Mouse (Mus musculus): ENCODE results near the gene Irak2. TPM values are rescaled to one million over a fixed set of nuclear protein-coding genes. Genes with fewer than 3 reads are reported as not detected.
"Not testable (repeated sequence)": the region's sequence is repeated elsewhere in the genome, so short reads cannot be mapped to it uniquely, and the experiment has no call there.

Irak2 gene
- polyA plus RNA-seq, 1 experiment, result 42.4 TPM

GRCm38 (mm10) chr6:113712718-113713117, 74.5 kb downstream of the Irak2 start:
- WGBS, result 93% methylated on average over 3 of the region's 3 CpGs
- Histone ChIP-seq H3K4me3 (ENCODE audit: extremely low read depth, insufficient read depth, insufficient read length) (no peak overlapping the region), H3K36me3 (ENCODE audit: control insufficient read depth, insufficient read depth, low read length) (peaks cover 58% of the 10 kb centered on the region), H3K27ac (ENCODE audit: insufficient read depth, low read length) (no peak overlapping the region), H3K27me3 (ENCODE audit: control insufficient read depth, insufficient read depth, low read length) (no peaks in the 10 kb centered on the region), H3K4me1 (ENCODE audit: control insufficient read depth, insufficient read depth, insufficient read length) (peaks cover 10% of the 10 kb centered on the region; the same call in 1 of the 2 replicates)
- DNase-seq (ENCODE audit: low read depth in 1 of 2, low spot score in 2 of 2), result no peak
- TF ChIP-seq POLR2A (IDR thresholded peaks at IDR 0.05; ENCODE audit: low read depth, low read length), result no peak
- no peak for TF ChIP-seq CTCF (IDR thresholded peaks at IDR 0.05; ENCODE audit: extremely low read depth, insufficient read depth, insufficient read length, insufficient replicate concordance)

- WGBS, result 75% methylated on average over 5 of the region's 5 CpGs
- not testable (repeated sequence) for H3K27ac ChIP-seq (ENCODE audit: insufficient read depth, low read length); DNase-seq (ENCODE audit: low read depth in 1 of 2, low spot score in 2 of 2); H3K27me3 ChIP-seq (ENCODE audit: control insufficient read depth, insufficient read depth, low read length); H3K4me3 ChIP-seq (ENCODE audit: extremely low read depth, insufficient read depth, insufficient read length)
- peaks cover 56% of the 10 kb centered on the region for H3K36me3 ChIP-seq (ENCODE audit: control insufficient read depth, insufficient read depth, low read length)
- H3K4me1 ChIP-seq (ENCODE audit: control insufficient read depth, insufficient read depth, insufficient read length), result peaks cover 10% of the 10 kb centered on the region; the same call in 1 of the 2 replicates
Observed at GRCm38 (mm10) chr6:113713389-113713788, 75.1 kb downstream of the Irak2 start.

GRCm38 (mm10) chr6:113714276-113714675, 76.0 kb downstream of the Irak2 start:
- peak overlapping the region; percentile 56 for H3K27ac ChIP-seq (ENCODE audit: insufficient read depth, low read length)
- WGBS, result 47% methylated on average over 2 of the region's 2 CpGs
- DNase-seq (ENCODE audit: low read depth in 1 of 2, low spot score in 2 of 2), result no peak
- peaks cover 10% of the 10 kb centered on the region; the same call in 1 of the 2 replicates for H3K4me1 ChIP-seq (ENCODE audit: control insufficient read depth, insufficient read depth, insufficient read length)
- H3K27me3 ChIP-seq (ENCODE audit: control insufficient read depth, insufficient read depth, low read length), result no peaks in the 10 kb centered on the region
- no peak for TF ChIP-seq CTCF (IDR thresholded peaks at IDR 0.05; ENCODE audit: extremely low read depth, insufficient read depth, insufficient read length, insufficient replicate concordance)
- no peak overlapping the region for H3K4me3 ChIP-seq (ENCODE audit: extremely low read depth, insufficient read depth, insufficient read length)
- peaks cover 56% of the 10 kb centered on the region for H3K36me3 ChIP-seq (ENCODE audit: control insufficient read depth, insufficient read depth, low read length)

- WGBS, result 57% methylated on average over 1 of the region's 1 CpGs
- Histone ChIP-seq H3K4me3 (ENCODE audit: extremely low read depth, insufficient read depth, insufficient read length) (no peak overlapping the region), H3K27me3 (ENCODE audit: control insufficient read depth, insufficient read depth, low read length) (no peaks in the 10 kb centered on the region), H3K4me1 (ENCODE audit: control insufficient read depth, insufficient read depth, insufficient read length) (peaks cover 10% of the 10 kb centered on the region; the same call in 1 of the 2 replicates), H3K27ac (ENCODE audit: insufficient read depth, low read length) (peak overlapping the region; percentile 56; the same call in 1 of the 2 replicates), H3K36me3 (ENCODE audit: control insufficient read depth, insufficient read depth, low read length) (peaks cover 52% of the 10 kb centered on the region)
- TF ChIP-seq CTCF (IDR thresholded peaks at IDR 0.05; ENCODE audit: extremely low read depth, insufficient read depth, insufficient read length, insufficient replicate concordance), result no peak
- TF ChIP-seq POLR2A (IDR thresholded peaks at IDR 0.05; ENCODE audit: low read depth, low read length), result no peak
- no peak for DNase-seq (ENCODE audit: low read depth in 1 of 2, low spot score in 2 of 2)
Observed at GRCm38 (mm10) chr6:113714797-113715196, 76.5 kb downstream of the Irak2 start.

- H3K4me3 ChIP-seq (ENCODE audit: extremely low read depth, insufficient read depth, insufficient read length), result no peak overlapping the region
- WGBS, result 87% methylated on average over 3 of the region's 3 CpGs
- peaks cover 10% of the 10 kb centered on the region; the same call in 1 of the 2 replicates for H3K4me1 ChIP-seq (ENCODE audit: control insufficient read depth, insufficient read depth, insufficient read length)
- no peak for TF ChIP-seq POLR2A (IDR thresholded peaks at IDR 0.05; ENCODE audit: low read depth, low read length)
- TF ChIP-seq CTCF (IDR thresholded peaks at IDR 0.05; ENCODE audit: extremely low read depth, insufficient read depth, insufficient read length, insufficient replicate concordance), result no peak
- DNase-seq (ENCODE audit: low read depth in 1 of 2, low spot score in 2 of 2), result no peak
- peaks cover 34% of the 10 kb centered on the region for H3K36me3 ChIP-seq (ENCODE audit: control insufficient read depth, insufficient read depth, low read length)
- no peaks in the 10 kb centered on the region for H3K27me3 ChIP-seq (ENCODE audit: control insufficient read depth, insufficient read depth, low read length)
- no peak overlapping the region for H3K27ac ChIP-seq (ENCODE audit: insufficient read depth, low read length)
Observed at GRCm38 (mm10) chr6:113717541-113717940, 79.3 kb downstream of the Irak2 start.

GRCm38 (mm10) chr6:113719878-113720277, 81.6 kb downstream of the Irak2 start, which contains the start of gene Ghrl:
TSS of gene Ghrl (minus strand) at chr6:113719880.
- no peak within 1 kb of the TSS for H3K4me3 ChIP-seq (ENCODE audit: extremely low read depth, insufficient read depth, insufficient read length)
- no peak for DNase-seq (ENCODE audit: low read depth in 1 of 2, low spot score in 2 of 2)
- TF ChIP-seq POLR2A (IDR thresholded peaks at IDR 0.05; ENCODE audit: low read depth, low read length) (no peak), CTCF (IDR thresholded peaks at IDR 0.05; ENCODE audit: extremely low read depth, insufficient read depth, insufficient read length, insufficient replicate concordance) (no peak)
- no peaks in the 10 kb centered on the region for H3K27me3 ChIP-seq (ENCODE audit: control insufficient read depth, insufficient read depth, low read length)
- WGBS, result 96% methylated on average over 3 of the region's 3 CpGs
- no peaks in the 10 kb centered on the region for H3K4me1 ChIP-seq (ENCODE audit: control insufficient read depth, insufficient read depth, insufficient read length)
- H3K27ac ChIP-seq (ENCODE audit: insufficient read depth, low read length), result no peak within 1 kb of the TSS
- peaks cover 33% of the 10 kb centered on the region for H3K36me3 ChIP-seq (ENCODE audit: control insufficient read depth, insufficient read depth, low read length)

GRCm38 (mm10) chr6:113721061-113721460, 82.8 kb downstream of the Irak2 start:
- H3K36me3 ChIP-seq (ENCODE audit: control insufficient read depth, insufficient read depth, low read length), result peaks cover 34% of the 10 kb centered on the region
- WGBS, result 93% methylated on average over 4 of the region's 4 CpGs
- H3K27ac ChIP-seq (ENCODE audit: insufficient read depth, low read length), result no peak overlapping the region
- DNase-seq (ENCODE audit: low read depth in 1 of 2, low spot score in 2 of 2), result no peak
- no peak for TF ChIP-seq POLR2A (IDR thresholded peaks at IDR 0.05; ENCODE audit: low read depth, low read length)
- no peak for TF ChIP-seq CTCF (IDR thresholded peaks at IDR 0.05; ENCODE audit: extremely low read depth, insufficient read depth, insufficient read length, insufficient replicate concordance)
- no peaks in the 10 kb centered on the region for H3K4me1 ChIP-seq (ENCODE audit: control insufficient read depth, insufficient read depth, insufficient read length)
- H3K27me3 ChIP-seq (ENCODE audit: control insufficient read depth, insufficient read depth, low read length), result no peaks in the 10 kb centered on the region
- no peak overlapping the region for H3K4me3 ChIP-seq (ENCODE audit: extremely low read depth, insufficient read depth, insufficient read length)

Measured in spleen, adult 2 months (tissue).